ENCODE assay signal across 9 mouse cellular contexts in the genomic region with DNA sequence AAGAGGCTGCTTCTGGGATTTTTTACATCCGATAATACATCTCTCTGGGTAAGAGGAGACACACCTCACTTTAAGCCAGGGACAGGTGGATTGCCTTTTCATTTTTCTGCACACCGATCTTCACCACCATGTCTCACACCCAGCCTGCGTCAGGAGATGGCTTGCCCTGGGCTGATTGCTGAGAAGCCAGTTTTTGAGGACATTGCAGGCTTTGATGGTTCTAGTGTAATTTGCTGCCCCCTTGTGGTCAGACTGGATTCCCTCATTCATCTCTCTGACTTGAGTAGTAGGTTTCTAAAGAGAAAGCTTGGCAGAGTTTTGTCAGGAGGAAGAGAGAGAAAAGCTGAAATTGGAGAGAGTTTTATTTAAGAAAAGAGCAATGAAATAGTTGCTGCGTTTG. TPM values are rescaled to one million over a fixed set of nuclear protein-coding genes. Genes with fewer than 3 reads are reported as not detected.
A peak's percentile ranks its signal among the peaks of the same experiment; 100 is the strongest.
DNase-seq lines count a peak whose midpoint lies in the region; ATAC-seq and TF ChIP-seq lines count a peak whose summit lies in the region.
"Had no signal": no experiment of that assay in that cellular context is flagged by ENCODE, and none has a peak within 500 bp of the region (broad histone marks: within the 10 kb centered on the region; RNA-seq: fewer than 3 reads in every experiment).

No protein-coding gene starts in this region.

- H3K27ac ChIP-seq in embryonic facial prominence, embryonic 14.5 days (replicated peaks; ENCODE audit: low read depth, low read length), result no peak overlapping the region
- no peak overlapping the region for H3K27ac ChIP-seq in heart, embryonic 10.5 days
- no peak overlapping the region for H3K27ac ChIP-seq in liver, postnatal 0 days (ENCODE audit: low read depth)

- no peaks in the 10 kb centered on the region for H3K36me3 ChIP-seq in embryonic facial prominence, embryonic 14.5 days (ENCODE audit: control insufficient read depth, insufficient read depth, low read length)
- no peaks in the 10 kb centered on the region for H3K36me3 ChIP-seq in heart, embryonic 10.5 days
- H3K36me3 ChIP-seq in liver, postnatal 0 days (replicated peaks; ENCODE audit: insufficient read depth, low read length), result no peaks in the 10 kb centered on the region

- no peaks in the 10 kb centered on the region for H3K9me3 ChIP-seq in embryonic facial prominence, embryonic 14.5 days (ENCODE audit: control insufficient read depth, low read length)
- no peaks in the 10 kb centered on the region for H3K9me3 ChIP-seq in heart, embryonic 10.5 days
- H3K9me3 ChIP-seq in liver, postnatal 0 days (ENCODE audit: low read length), result no peaks in the 10 kb centered on the region

- no peak overlapping the region for H3K9ac ChIP-seq in embryonic facial prominence, embryonic 14.5 days (ENCODE audit: low read depth, low read length)
- H3K9ac ChIP-seq in liver, postnatal 0 days (replicated peaks), result no peak overlapping the region

- H3K4me1 ChIP-seq in embryonic facial prominence, embryonic 14.5 days (ENCODE audit: control insufficient read depth, insufficient read depth, low read length), result no peaks in the 10 kb centered on the region
- no peaks in the 10 kb centered on the region for H3K4me1 ChIP-seq in heart, embryonic 10.5 days
- no peaks in the 10 kb centered on the region for H3K4me1 ChIP-seq in liver, postnatal 0 days (ENCODE audit: insufficient read depth)

- ATAC-seq in CD4-positive, CD25-positive, alpha-beta regulatory T cell, adult 4 months, result peak; percentile 65
- ATAC-seq in embryonic facial prominence, embryonic 14.5 days (ENCODE audit: low read depth), result peak; percentile 60; the same call in 1 of the 2 replicates
- no peak for ATAC-seq in liver, postnatal 0 days
- peak; percentile 75; the same call in 1 of the 2 replicates for ATAC-seq in neutrophil, adult 5-6 weeks (ENCODE audit: extremely low read depth, insufficient number of reproducible peaks, low FRiP score, poor library complexity, severe bottlenecking)

- 32% methylated on average over 4 of the region's 4 CpGs for WGBS in embryonic facial prominence, embryonic 14.5 days
- WGBS in heart, embryonic 10.5 days, result 33% methylated on average over 4 of the region's 4 CpGs
- WGBS in liver, postnatal 0 days (ENCODE audit: insufficient replicate concordance), result 29% methylated on average over 4 of the region's 4 CpGs

- no peak overlapping the region for H3K4me3 ChIP-seq in embryonic facial prominence, embryonic 14.5 days (ENCODE audit: low read depth, low read length)
- H3K4me3 ChIP-seq in heart, embryonic 10.5 days, result no peak overlapping the region
- H3K4me3 ChIP-seq in liver, postnatal 0 days (ENCODE audit: low read depth, low read length), result no peak overlapping the region

- no peak overlapping the region for H3K4me2 ChIP-seq in embryonic facial prominence, embryonic 14.5 days (ENCODE audit: low read depth, low read length)
- H3K4me2 ChIP-seq in liver, postnatal 0 days (ENCODE audit: low read depth, low read length), result no peak overlapping the region

- DNase-seq in adrenal gland, postnatal 36 days, result peak; percentile 62 to 85
- DNase-seq in embryonic facial prominence, embryonic 14.5 days (ENCODE audit: low spot score), result peak; percentile 91
- peak; percentile 85 for DNase-seq in heart, embryonic 10.5 days (ENCODE audit: low spot score)
- peak; percentile 85 for DNase-seq in kidney, postnatal 14 days
- peak; percentile 80 for DNase-seq in liver, postnatal 0 days
- peak; percentile 54 for DNase-seq in testis, postnatal 14 days (ENCODE audit: low spot score)

- H3K27me3 ChIP-seq in embryonic facial prominence, embryonic 14.5 days (replicated peaks; ENCODE audit: control insufficient read depth, insufficient read depth, low read length), result no peaks in the 10 kb centered on the region
- peaks cover 4% of the 10 kb centered on the region; the same call in 1 of the 2 replicates for H3K27me3 ChIP-seq in heart, embryonic 10.5 days (ENCODE audit: insufficient read depth, poor library complexity, severe bottlenecking)
- H3K27me3 ChIP-seq in liver, postnatal 0 days (ENCODE audit: insufficient read depth, low read length), result no peaks in the 10 kb centered on the region

- TF ChIP-seq EP300 in liver, postnatal 0 days (IDR thresholded peaks at IDR 0.05; ENCODE audit: low read depth), result no peak

- TF ChIP-seq CTCF in liver, postnatal 0 days (IDR thresholded peaks at IDR 0.05; ENCODE audit: low read depth), result peak; percentile 91

RNA-seq across cellular contexts. Expression of a gene that starts 14.3 kb away (rescaled TPM):
- polyA plus RNA-seq in CD4-positive, CD25-positive, alpha-beta regulatory T cell, adult 4 months (2017; shearing (Covaris generic)), result under 1 TPM in 1 of 2 experiments, not detected in 1; 0.26 TPM
- total RNA-seq in adrenal gland, postnatal 36 days (2021), result 1 to 10 TPM; 3.1 to 3.3 TPM
- 4.0 and 4.3 TPM in 2 replicates for polyA plus RNA-seq in embryonic facial prominence, embryonic 14.5 days (2014; fragmentation: Nextera tagmentation; extraction: Ambion mirVana)
- polyA plus RNA-seq in heart, embryonic 10.5 days (2016; fragmentation: Nextera tagmentation; extraction: Ambion mirVana), result 3.7 and 4.1 TPM in 2 replicates
- 0.39 and 0.69 TPM in 2 replicates for polyA plus RNA-seq in liver, postnatal 0 days (2015; fragmentation: Nextera tagmentation; extraction: Ambion mirVana)
- not detected in 2 replicates for total RNA-seq in neutrophil, adult 5-6 weeks (2017)

RNA-seq across cellular contexts. Expression of a gene that starts 36.0 kb away (rescaled TPM):
- polyA plus RNA-seq in CD4-positive, CD25-positive, alpha-beta regulatory T cell, adult 4 months (2017; shearing (Covaris generic)), result not detected
- not detected for total RNA-seq in adrenal gland, postnatal 36 days (2021)
- not detected in 2 replicates for polyA plus RNA-seq in embryonic facial prominence, embryonic 14.5 days (2014; fragmentation: Nextera tagmentation; extraction: Ambion mirVana)
- not detected in 2 replicates for polyA plus RNA-seq in heart, embryonic 10.5 days (2016; fragmentation: Nextera tagmentation; extraction: Ambion mirVana)
- 0.73 and 1.6 TPM in 2 replicates for polyA plus RNA-seq in liver, postnatal 0 days (2015; fragmentation: Nextera tagmentation; extraction: Ambion mirVana)
- not detected in 2 replicates for total RNA-seq in neutrophil, adult 5-6 weeks (2017)
- polyA plus RNA-seq: gonadal fat pad, adult 2 months had no signal
